Mouse (Mus musculus) myocyte (in vitro differentiated cells): ENCODE data around the gene Fam117a. TPM values are rescaled to one million over a fixed set of nuclear protein-coding genes. Genes with fewer than 3 reads are reported as not detected.
A peak's percentile ranks its signal among the peaks of the same experiment; 100 is the strongest.

Experiments
- H3K27me3 ChIP-seq: one replicate; pipeline ENCODE4 v1.6.1; 2011; ENCODE audit not compliant: control insufficient read depth, insufficient read depth, insufficient read length
- H3K36me3 ChIP-seq: one replicate; pipeline ENCODE4 v1.6.1; 2011; ENCODE audit not compliant: control insufficient read depth, insufficient read depth
- H3K4me2 ChIP-seq: one replicate; pipeline ENCODE4 v1.6.1; 2011; ENCODE audit warnings: low read depth, control low read depth
- H3K4me3 ChIP-seq: one replicate; pipeline ENCODE4 v1.5.1; 2011; ENCODE audit warnings: mild to moderate bottlenecking, control low read depth, moderate library complexity
- H3K79me2 ChIP-seq: one replicate; pipeline ENCODE4 v1.6.1; 2011; ENCODE audit not compliant: control insufficient read depth, insufficient read depth
- H3ac ChIP-seq: one replicate; pipeline ENCODE4 v1.6.1; 2011; ENCODE audit not compliant: control insufficient read depth, insufficient read length
- CEBPB ChIP-seq: IDR thresholded peaks from 2 replicates; pipeline ENCODE4 v1.6.1; 2011; ENCODE audit warnings: mild to moderate bottlenecking, moderate library complexity; ENCODE audit not compliant: poor library complexity, insufficient read depth, severe bottlenecking
- E2F4 ChIP-seq: IDR thresholded peaks from one replicate; pipeline ENCODE4 v1.6.1; 2011; ENCODE audit warnings: mild to moderate bottlenecking, control low read depth, moderate library complexity; ENCODE audit not compliant: insufficient read depth
- MAX ChIP-seq: IDR thresholded peaks from one replicate; pipeline ENCODE4 v1.6.1; 2011; ENCODE audit warnings: low read depth, mild to moderate bottlenecking, control low read depth
- MYOD1 ChIP-seq, 3 experiments: IDR thresholded peaks; one replicate each; pipeline ENCODE4 v1.6.1; 2011; ENCODE audit warnings: control low read depth in 2 of 3, low read depth in 2 of 3, mild to moderate bottlenecking in 2 of 3, moderate library complexity in 1 of 3; ENCODE audit not compliant: insufficient read length in 2 of 3, control insufficient read depth in 1 of 3
- MYOG ChIP-seq, 3 experiments: IDR thresholded peaks; one replicate each; pipeline ENCODE4 v1.6.1; 2011; ENCODE audit warnings: control low read depth in 2 of 3, low read depth in 2 of 3, mild to moderate bottlenecking in 2 of 3; ENCODE audit not compliant: insufficient read length in 2 of 3, control insufficient read depth in 1 of 3, insufficient read depth in 1 of 3
- POLR2A ChIP-seq: IDR thresholded peaks from one replicate; pipeline ENCODE4 v1.6.1; 2011; ENCODE audit warnings: low read depth, mild to moderate bottlenecking, control low read depth, moderate library complexity; ENCODE audit not compliant: insufficient read length
- POLR2AphosphoS2 ChIP-seq: IDR thresholded peaks from one replicate; pipeline ENCODE4 v1.6.1; 2011; ENCODE audit warnings: low read depth, control low read depth; ENCODE audit not compliant: insufficient read length
- REST ChIP-seq: IDR thresholded peaks from one replicate; pipeline ENCODE4 v1.6.1; 2011; ENCODE audit warnings: mild to moderate bottlenecking, control low read depth, moderate library complexity; ENCODE audit not compliant: insufficient read depth, insufficient read length
- SRF ChIP-seq: IDR thresholded peaks from one replicate; pipeline ENCODE4 v1.6.1; 2011; ENCODE audit warnings: low read depth; ENCODE audit not compliant: control insufficient read depth, insufficient read length
- TCF12 ChIP-seq: IDR thresholded peaks from one replicate; pipeline ENCODE4 v1.6.1; 2011; ENCODE audit warnings: mild to moderate bottlenecking, control low read depth; ENCODE audit not compliant: poor library complexity, insufficient read depth, severe bottlenecking
- TCF3 ChIP-seq: IDR thresholded peaks from one replicate; pipeline ENCODE4 v1.6.1; 2011; ENCODE audit warnings: low read depth, control low read depth; ENCODE audit not compliant: insufficient read length
- USF1 ChIP-seq: IDR thresholded peaks from one replicate; pipeline ENCODE4 v1.6.1; 2011; ENCODE audit warnings: low read depth, mild to moderate bottlenecking, control low read depth, moderate library complexity
- polyA plus RNA-seq: library from polyadenylated mRNA; unstranded; fragments of >200 nt; fragmentation: generic; extraction: Trizol; gene quantifications from one replicate; pipeline ENCODE4 v1.2.1, GENCODE M21; 2012; ENCODE audit warnings: missing spikeins

The Fam117a gene
- polyA plus RNA-seq, 1 experiment, result 9.7 TPM

DNA sequence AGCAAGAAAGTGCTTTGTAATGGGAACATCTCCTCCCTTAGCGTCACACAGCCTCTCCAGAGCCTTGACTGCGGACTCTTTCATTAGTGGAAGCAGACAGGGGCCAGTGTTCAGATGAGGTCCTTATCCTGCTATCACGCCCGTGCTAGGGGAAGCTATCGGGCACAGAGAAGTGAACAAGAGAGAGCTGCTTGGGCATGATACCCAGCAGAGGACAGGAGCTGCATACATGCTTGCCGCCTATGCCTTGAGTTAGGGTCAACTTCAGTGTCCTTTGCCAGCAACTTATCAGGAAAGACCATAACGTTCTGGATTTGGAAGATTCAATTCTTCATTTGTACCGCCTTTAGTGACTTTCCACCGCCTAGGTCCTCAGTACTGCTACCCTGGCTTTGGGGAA, 3.0 kb upstream of the Fam117a start:
- no peak for TF ChIP-seq MYOG (IDR thresholded peaks at IDR 0.05; ENCODE audit: control insufficient read depth in 1 of 3, insufficient read depth in 1 of 3, insufficient read length in 2 of 3, low read depth in 2 of 3)
- no peak for TF ChIP-seq USF1
- H3K27me3 ChIP-seq, result no peaks in the 10 kb centered on the region
- H3K4me2 ChIP-seq, result no peak overlapping the region
- H3K4me3 ChIP-seq, result no peak overlapping the region
- peaks cover 11% of the 10 kb centered on the region for H3K79me2 ChIP-seq
- no peaks in the 10 kb centered on the region for H3K36me3 ChIP-seq
- no peak overlapping the region for H3ac ChIP-seq

DNA sequence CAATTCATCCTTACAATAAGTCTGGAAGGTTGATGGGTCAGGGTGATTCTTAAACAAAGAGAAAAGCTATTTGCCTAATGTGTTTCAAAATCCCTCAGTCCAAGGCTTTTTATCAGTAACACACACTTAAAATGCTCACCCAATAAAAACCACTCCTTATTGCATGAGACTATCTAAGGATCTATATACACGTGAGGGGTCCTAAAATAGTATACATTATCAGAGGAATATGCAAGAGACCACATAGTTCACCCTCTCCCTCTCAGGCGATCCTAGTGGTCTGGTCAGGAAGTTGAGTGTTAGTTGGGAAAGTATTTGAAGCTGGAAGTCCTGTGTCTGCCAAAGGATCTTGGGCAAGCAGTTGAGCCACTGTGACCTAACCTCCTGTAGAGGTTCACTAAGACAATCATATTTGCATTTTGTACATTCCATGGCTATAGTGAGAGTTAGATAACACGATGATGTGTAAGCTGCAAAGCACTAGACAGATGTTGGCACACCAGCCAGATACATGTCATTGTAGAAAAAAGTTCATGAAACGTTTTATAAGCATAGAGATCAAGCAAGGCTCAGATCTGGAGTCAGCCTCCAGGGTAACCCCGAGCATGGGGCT, 2.3 kb upstream of the Fam117a start:
- TF ChIP-seq REST (no peak), POLR2AphosphoS2 (no peak), TCF3 (no peak), POLR2A (no peak), MYOD1 (IDR thresholded peaks at IDR 0.05; ENCODE audit: control insufficient read depth in 1 of 3, insufficient read length in 2 of 3, low read depth in 2 of 3) (no peak), CEBPB (no peak), E2F4 (no peak)
- Histone ChIP-seq H3K36me3 (no peaks in the 10 kb centered on the region), H3K79me2 (peaks cover 14% of the 10 kb centered on the region), H3ac (no peak overlapping the region), H3K4me3 (no peak overlapping the region), H3K27me3 (no peaks in the 10 kb centered on the region), H3K4me2 (no peak overlapping the region)

DNA sequence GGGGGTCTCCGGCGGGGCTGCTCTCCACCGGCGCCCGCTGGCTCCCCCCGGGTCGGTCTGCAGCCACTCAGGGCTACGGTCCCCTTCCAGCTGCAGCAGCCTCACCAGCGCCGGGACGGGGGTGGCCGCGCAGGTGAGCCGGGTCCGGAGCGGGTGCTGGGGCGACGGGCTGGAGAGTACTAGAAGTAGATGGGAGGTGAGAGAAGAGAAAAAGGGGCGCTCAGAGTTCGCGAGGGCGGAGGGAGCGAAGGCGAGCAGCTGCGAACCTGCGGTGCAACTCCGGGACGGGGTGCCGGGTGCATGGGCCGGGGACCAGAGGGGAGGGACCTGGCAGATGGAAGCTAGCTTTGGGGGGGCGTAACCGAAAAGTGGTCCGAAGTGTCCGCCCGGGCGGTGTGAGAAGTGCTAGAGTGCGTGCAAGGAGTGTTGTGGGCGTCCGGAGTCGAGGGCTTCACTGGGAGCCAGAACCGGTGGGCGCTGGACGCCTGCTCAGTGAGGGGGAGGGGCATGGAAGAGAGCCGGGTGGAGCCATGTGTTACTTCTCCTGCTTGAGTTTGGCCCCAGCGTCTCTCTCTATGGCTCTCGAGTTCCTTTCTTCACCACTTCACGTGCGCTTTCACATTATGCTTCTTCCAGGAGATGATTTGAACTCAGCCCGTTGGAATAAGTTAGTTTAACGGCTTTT, 453 bp downstream of the Fam117a start:
- peaks cover 34% of the 10 kb centered on the region for H3K79me2 ChIP-seq
- H3K4me2 ChIP-seq, result peak overlapping the region; percentile 76
- peak overlapping the region; percentile 10 for H3ac ChIP-seq
- H3K36me3 ChIP-seq, result no peaks in the 10 kb centered on the region
- H3K4me3 ChIP-seq, result peak overlapping the region; percentile 40
- H3K27me3 ChIP-seq, result no peaks in the 10 kb centered on the region
- TF ChIP-seq MYOD1 (IDR thresholded peaks at IDR 0.05; ENCODE audit: control insufficient read depth in 1 of 3, insufficient read length in 2 of 3, low read depth in 2 of 3), result no peak
- TF ChIP-seq MYOG (IDR thresholded peaks at IDR 0.05; ENCODE audit: control insufficient read depth in 1 of 3, insufficient read depth in 1 of 3, insufficient read length in 2 of 3, low read depth in 2 of 3), result peak in 1 of 3 experiments; percentile 48

DNA sequence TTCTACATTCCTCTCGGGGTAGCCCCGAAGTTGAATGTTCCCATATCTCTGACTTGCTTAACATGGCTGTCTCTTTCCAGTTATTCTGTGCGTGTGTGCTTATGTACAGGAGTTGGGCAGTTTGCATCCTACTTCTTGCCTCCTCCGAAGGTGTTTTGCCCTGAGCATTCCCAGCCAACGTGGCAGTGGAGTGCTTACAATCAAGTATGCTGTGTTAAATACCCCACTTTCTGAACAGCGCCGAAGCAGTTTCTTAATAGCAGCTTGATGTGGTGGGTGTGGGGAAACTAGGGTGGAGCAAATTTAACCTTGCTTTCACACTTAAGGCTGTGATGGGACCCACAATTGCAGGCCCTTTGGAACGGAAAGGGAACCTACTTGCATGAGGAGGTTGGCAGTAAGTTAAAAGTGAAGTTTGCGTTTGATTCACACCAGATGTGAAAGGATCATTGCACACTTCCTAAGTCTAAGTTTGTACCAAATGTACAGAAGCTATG, 1.1 kb downstream of the Fam117a start:
- H3K4me2 ChIP-seq, result peak overlapping the region; percentile 76
- peak overlapping the region; percentile 40 for H3K4me3 ChIP-seq
- TF ChIP-seq POLR2A, result no peak
- TF ChIP-seq USF1, result no peak
- TF ChIP-seq REST, result no peak
- TF ChIP-seq TCF3, result no peak
- TF ChIP-seq E2F4, result no peak
- no peak for TF ChIP-seq SRF
- H3K36me3 ChIP-seq, result no peaks in the 10 kb centered on the region
- peaks cover 38% of the 10 kb centered on the region for H3K79me2 ChIP-seq
- peak overlapping the region; percentile 10 for H3ac ChIP-seq
- H3K27me3 ChIP-seq, result no peaks in the 10 kb centered on the region

DNA sequence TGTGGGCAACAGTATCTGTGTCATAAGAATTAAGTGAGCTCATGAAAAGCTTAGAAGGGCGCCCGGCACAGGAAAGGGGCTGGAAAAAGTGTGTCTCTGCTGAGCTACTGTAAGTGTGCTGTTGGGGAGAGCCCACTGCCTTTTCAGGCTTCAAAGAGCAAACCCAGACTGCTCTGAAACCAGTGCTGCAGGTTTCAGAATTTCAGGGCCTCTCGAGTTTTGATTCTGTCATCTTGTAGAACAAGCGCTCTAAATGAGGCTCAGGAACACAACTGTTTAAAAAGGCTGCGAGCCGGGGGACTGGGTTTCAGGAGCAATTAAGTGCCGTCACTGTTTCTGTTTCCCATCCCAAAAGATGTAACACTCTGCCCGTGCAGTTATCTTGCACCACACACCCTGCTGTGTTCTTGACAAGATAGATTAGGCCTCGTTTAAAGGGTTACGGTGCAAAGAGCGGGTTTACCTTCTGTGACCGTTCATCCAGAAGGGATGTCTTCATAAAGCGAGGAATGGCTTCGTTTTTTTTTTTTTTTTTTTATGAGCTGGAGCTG, 2.7 kb downstream of the Fam117a start:
- Histone ChIP-seq H3K4me3 (peak overlapping the region; percentile 40), H3K36me3 (no peaks in the 10 kb centered on the region), H3ac (no peak overlapping the region)

More for the DNA sequence above, 2.7 kb downstream of the Fam117a start:
- Histone ChIP-seq H3K79me2 (peaks cover 45% of the 10 kb centered on the region), H3K27me3 (no peaks in the 10 kb centered on the region), H3K4me2 (peak overlapping the region; percentile 76)
- no peak for TF ChIP-seq MYOG (IDR thresholded peaks at IDR 0.05; ENCODE audit: control insufficient read depth in 1 of 3, insufficient read depth in 1 of 3, insufficient read length in 2 of 3, low read depth in 2 of 3)
- no peak for TF ChIP-seq E2F4
- TF ChIP-seq USF1, result no peak
- no peak for TF ChIP-seq CEBPB
- no peak for TF ChIP-seq SRF
- no peak for TF ChIP-seq TCF12
- TF ChIP-seq TCF3, result no peak
- TF ChIP-seq POLR2AphosphoS2, result no peak
- no peak for TF ChIP-seq MAX
- no peak for TF ChIP-seq REST
- no peak for TF ChIP-seq MYOD1 (IDR thresholded peaks at IDR 0.05; ENCODE audit: control insufficient read depth in 1 of 3, insufficient read length in 2 of 3, low read depth in 2 of 3)
- TF ChIP-seq POLR2A, result no peak
